Mouse (Mus musculus) neutrophil, adult 65 days (primary cell): ENCODE measurements around the gene Ehf. TPM values are rescaled to one million over a fixed set of nuclear protein-coding genes. Genes with fewer than 3 reads are reported as not detected.

Experiments used
- total RNA-seq: library from RNA; stranded (reverse); gene quantifications from 2 replicates; pipeline ENCODE4 v1.2.4, GENCODE M21; 2023

The Ehf gene
- total RNA-seq = not detected in 2 replicates

GRCm38 (mm10) chr2:103303132-103303531, at the start of gene Ehf:
Gene Ehf (minus strand): TSS chr2:103303278.

Other genes starting within 250 kb of the Ehf start
- 5.6 and 6.5 TPM in 2 replicates for gene Pdhx, start 229.8 kb downstream of the Ehf start, total RNA-seq
- 17.9 and 19.4 TPM in 2 replicates for gene Apip, start 229.6 kb downstream of the Ehf start, total RNA-seq
- gene Elf5, start 108.4 kb upstream of the Ehf start, total RNA-seq = not detected in 2 replicates
- gene Cat, start 181.9 kb upstream of the Ehf start, total RNA-seq = 17.0 and 26.6 TPM in 2 replicates